Mouse (Mus musculus) gonadal fat pad, adult 2 months (tissue): ENCODE measurements at regions not wholly inside any gene's neighbourhood (a gene's known extent, or its start where the extent isn't known, plus 50 kb on each side); places are given as distances from the start of the nearest gene placed in this dataset.

Experiments used
- DNase-seq: peaks from one replicate; pipeline ENCODE4 v3.0.0-alpha.2; 2012; ENCODE audit warnings: low read depth

- DNase-seq, result no peak
Observed at GRCm38 (mm10) chr1:121168651-121169050, 163.7 kb downstream of the Insig2 start.

- DNase-seq, result no peak
Observed at GRCm38 (mm10) chr1:121176541-121176940, 155.8 kb downstream of the Insig2 start.

- no peak for DNase-seq
Observed at GRCm38 (mm10) chr1:121177136-121177907, 155.1 kb downstream of the Insig2 start.

GRCm38 (mm10) chr1:121177908-121178311 is 154.5 kb downstream of the Insig2 start:
- DNase-seq, result no peak

- DNase-seq, result no peak
Observed at GRCm38 (mm10) chr1:121178611-121179245, 153.7 kb downstream of the Insig2 start.

GRCm38 (mm10) chr1:121180273-121181030 is 151.9 kb downstream of the Insig2 start:
- no peak for DNase-seq

- no peak for DNase-seq
Observed at GRCm38 (mm10) chr1:121188895-121189294, 143.5 kb downstream of the Insig2 start.

GRCm38 (mm10) chr1:121194800-121195199 is 137.6 kb downstream of the Insig2 start:
- DNase-seq, result no peak

GRCm38 (mm10) chr1:121215843-121216242 is 116.5 kb downstream of the Insig2 start:
- no peak for DNase-seq

GRCm38 (mm10) chr1:121224250-121224649 is 108.1 kb downstream of the Insig2 start:
- no peak for DNase-seq

GRCm38 (mm10) chr1:121226466-121227232 is 105.7 kb downstream of the Insig2 start:
- DNase-seq, result no peak

- DNase-seq, result no peak
Observed at GRCm38 (mm10) chr1:121227233-121227594, 105.2 kb downstream of the Insig2 start.

GRCm38 (mm10) chr1:121243576-121243975 is 88.8 kb downstream of the Insig2 start:
- DNase-seq, result no peak

GRCm38 (mm10) chr1:121247556-121247955 is 84.8 kb downstream of the Insig2 start:
- DNase-seq, result peak; percentile 30

GRCm38 (mm10) chr1:121249081-121249480 is 83.3 kb downstream of the Insig2 start:
- DNase-seq, result no peak

- DNase-seq, result no peak
Observed at GRCm38 (mm10) chr1:121250686-121251085, 81.7 kb downstream of the Insig2 start.

GRCm38 (mm10) chr1:121252056-121252455 is 80.3 kb downstream of the Insig2 start:
- no peak for DNase-seq

GRCm38 (mm10) chr1:121254196-121254595 is 78.2 kb downstream of the Insig2 start:
- no peak for DNase-seq
